Mouse (Mus musculus) monocyte, adult 2 months (primary cell): ENCODE results near the gene Tmem132c.

Source experiments
- DNase-seq, 2 experiments: peaks; one replicate each; pipeline ENCODE4 v3.0.0; 2022; ENCODE audit warnings: low spot score in 2 of 2, low read depth in 1 of 2

The Tmem132c gene

DNA sequence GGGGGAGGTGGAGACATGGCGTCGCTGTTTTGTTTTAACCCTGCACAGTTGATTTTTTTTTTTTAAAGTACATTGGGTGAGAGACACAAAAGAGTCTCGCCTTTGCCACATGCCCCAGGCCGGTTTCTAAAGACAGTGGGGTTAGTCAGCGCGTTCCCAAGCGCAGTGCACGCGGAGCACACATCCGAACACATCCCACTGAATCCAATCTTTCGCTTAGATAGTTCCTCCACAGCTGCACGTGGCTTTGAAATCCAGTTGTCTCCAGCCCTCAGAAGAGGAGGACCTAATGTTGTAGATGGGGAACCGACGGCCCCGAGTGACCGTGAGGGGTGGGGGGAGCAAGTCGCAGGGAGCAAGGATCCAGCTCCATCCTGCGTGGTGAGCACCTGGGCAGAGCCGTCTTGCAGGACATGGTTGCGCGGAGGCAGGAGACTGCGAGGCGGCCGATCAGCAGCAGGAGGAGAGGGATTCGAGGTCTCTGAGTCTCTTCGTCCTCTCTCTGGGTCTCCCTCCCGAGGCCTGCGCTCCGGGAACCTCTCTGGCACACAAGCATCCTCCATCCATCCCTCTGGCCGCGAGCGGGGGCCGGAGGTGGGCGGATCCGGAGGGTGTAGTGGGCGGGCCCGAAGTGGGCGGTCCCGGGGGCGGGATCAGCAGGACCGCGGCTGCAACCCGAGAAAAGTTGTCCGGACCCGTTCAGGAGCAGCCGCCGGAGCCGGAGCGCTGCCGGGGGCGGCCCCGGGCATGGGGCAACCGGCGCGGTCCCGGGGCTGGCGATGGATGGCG, at the start of gene Tmem132c:
TSS of gene Tmem132c (plus strand) at position 673 of the 789 bp plus-strand sequence.
- DNase-seq = no peak

DNA sequence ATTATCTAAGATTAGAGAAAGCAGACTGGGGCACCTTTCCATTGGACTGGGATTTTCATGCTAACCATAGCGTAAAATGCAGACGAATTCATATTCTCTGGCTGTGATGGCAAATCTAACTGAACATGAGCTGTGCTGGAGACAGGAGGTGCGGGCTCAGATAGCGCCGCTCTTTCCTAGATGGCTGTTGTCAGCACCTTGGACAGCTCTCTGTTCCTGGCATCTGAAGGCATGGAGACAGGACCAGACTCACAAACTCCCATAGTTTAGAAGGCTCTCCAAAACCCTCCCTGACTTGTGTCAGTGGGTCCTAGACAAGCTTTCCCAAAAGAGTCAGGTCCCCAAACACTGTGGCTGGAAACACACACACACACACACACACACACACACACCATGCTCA, 49.7 kb upstream of the Tmem132c start:
- DNase-seq = no peak

DNA sequence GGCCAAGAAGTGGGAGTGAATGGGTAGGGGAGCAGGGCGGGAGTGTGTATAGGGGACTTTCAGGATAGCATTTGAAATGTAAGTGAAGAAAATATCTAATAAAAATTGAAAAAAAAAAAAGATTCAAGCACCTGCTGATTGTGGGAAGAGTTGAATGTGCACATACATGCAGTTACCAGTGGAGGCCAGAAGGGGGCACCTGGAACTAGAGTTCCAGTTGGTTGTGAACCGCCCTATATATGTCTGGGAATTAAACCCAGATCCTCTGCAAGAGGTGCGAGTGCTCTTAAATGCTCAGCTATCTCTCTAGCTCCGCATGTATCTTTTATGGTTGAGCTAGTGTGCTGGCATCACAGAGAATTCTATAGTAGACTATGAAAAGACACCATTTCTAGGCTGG, 42.8 kb upstream of the Tmem132c start:
- DNase-seq = no peak

DNA sequence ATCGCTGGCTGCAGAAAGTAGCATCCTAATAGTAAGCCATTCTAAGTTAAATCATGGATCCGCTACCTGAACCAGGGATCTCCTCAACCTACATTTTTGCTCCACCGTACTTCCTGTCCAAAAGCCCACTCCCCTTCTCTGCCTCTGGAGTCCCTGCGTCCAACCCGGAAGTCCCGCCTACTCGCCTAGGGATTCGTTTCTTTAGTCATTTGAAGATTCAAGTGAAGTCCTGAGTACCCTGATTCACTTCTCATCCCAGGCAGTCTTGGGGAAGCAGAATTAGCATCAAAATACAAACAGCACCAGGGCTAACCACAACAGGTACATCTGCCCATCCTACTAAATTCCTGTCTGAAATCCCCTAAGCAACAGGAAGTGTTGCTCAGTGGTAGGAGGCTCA, 36.7 kb upstream of the Tmem132c start:
- no peak for DNase-seq

DNA sequence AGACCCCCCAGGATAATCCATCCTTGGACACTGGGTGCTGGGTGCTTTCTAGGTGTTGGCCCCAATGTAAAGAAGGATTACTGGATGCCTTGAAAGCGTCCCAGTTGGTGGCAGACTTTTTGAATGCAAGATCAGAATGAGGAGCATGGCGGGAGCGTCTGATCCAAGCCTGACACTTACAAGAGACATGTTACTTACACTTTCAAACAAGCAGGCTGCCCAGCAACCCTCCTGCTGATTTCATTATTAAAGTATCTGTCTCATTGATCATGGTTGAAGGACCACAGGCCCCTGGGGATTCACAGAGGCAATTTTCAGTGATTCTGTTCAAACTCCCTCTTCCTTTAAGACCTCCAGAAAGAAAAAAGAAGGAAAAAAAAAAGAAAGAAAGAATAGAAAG, 25.2 kb upstream of the Tmem132c start:
- DNase-seq = no peak

DNA sequence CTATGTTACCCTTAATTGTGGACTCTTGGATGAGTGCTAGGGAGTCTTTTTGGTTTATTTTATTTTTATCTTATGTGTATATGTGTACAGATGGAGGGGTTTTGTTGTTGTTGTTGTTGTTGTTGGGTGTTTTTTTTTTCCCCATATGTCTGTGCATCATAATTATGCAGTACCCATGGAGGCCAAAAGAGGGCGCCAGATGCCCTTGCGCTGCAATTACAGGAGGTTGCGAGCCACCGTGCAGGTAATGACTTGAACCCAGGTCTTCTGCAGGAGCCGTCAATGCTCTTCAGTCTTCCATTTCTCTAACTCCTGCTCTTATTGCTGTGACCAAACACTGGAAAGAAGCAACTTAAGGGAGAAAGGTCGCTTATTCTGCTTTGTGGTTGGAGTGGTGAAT, 23.9 kb upstream of the Tmem132c start:
- no peak for DNase-seq

DNA sequence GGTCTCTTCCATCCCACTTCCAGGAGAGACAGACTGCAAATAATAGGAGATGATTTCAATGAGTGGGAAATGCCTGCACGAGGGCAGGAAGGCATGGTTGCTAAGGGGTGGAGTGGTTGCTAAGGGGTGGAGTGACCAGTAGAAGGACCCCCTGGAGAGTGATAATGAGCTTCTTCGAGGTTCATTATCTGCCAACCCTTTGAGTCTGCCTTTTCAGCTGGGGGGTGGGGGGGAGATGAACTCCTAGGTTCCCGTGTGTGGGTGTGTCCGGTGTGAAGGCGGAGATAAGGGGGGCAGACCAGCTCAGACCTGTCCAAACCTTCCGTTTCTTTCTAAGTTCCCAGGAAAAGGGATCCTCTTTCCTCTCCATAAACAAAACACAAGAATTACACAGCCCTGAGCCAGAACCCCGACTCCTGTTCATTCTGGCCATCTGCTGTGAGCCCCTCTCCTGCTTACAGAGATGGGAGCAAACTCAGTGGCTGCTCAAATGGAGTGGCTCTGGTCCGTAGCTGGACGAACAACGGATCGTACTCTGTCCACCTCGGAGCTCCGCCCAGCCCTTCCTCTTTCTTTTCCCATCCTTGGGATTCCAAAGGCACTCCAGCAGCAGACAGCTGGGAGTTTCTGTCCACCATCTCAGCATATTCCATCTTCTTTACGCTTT, 13.5 kb upstream of the Tmem132c start:
- DNase-seq = no peak

DNA sequence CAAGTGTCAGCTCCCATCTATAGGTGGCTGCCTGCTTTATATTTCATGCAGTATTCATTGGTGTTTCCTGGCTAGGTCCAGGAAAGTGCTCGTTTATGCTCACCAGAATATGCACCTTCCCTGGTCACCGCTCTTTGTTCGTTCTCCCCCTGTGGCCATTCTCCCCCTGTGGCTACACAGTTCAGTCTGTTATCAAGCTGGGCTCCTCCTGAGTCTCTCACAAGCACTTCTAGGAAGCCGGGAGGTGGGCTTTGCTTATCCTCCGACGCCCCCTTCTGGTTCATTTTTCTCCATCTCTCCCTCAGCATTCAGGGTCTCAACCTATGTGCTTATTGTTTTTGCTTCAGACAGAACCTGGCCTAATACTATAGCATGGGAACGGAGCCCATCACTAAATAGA, 6.9 kb upstream of the Tmem132c start:
- DNase-seq = no peak

DNA sequence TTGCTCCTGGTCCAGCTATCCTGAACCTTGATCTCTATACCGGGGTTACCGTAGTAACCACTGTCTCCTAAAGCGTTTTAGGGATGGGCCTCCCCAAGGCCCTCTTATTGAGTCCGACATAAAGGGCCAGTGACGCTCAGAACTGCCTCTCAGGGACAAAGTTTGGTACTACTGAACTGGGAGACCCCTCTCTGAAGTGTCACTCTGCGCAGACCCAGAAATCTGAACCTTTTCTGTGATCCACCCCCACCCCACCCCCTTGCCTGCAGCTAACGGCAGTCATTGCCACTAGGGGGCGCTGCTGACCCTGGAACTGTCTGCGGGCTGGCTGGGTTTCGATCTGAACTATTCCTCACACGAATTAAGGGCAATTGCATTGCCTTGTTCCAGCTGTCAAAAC, 6.4 kb upstream of the Tmem132c start:
- no peak for DNase-seq

DNA sequence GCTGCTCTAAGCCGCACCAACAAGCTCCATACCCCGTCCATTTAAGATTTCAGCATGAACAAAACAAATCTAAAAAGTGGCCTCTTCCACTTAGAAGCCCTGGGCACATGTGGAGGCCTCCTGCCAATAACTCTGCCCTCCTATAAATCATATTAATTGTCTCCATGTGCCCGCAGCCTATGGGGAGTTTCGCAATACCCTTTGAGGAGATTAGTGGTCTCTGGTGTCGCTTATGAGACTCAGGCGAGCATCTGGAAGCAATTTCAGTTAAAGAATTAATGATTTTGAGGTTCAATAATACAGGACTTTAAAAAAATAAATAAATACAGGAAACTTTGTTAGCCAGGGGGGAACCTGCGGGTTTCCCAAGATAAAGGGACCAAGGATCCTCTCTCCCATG, 1.9 kb upstream of the Tmem132c start:
- DNase-seq = no peak

DNA sequence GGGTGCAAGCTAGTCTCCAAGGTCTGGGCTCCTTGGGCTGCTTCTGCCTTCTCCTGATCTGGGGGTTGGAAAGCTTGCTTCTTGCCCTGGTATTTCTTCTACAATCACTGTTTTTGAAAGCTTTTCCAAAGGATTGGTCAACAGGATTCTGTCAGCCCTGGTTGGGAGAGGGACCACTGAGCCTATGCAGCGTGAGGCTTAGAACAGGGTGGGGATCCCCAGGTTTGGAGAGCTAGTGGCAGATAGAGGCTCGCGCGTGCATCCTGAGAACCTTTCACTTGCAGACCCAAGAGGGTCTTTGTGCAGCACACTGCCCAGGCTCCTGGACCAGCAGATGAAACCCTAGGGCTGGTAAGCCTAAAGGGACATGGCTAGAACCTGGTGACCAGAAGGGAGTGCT, 962 bp upstream of the Tmem132c start:
- DNase-seq = no peak

DNA sequence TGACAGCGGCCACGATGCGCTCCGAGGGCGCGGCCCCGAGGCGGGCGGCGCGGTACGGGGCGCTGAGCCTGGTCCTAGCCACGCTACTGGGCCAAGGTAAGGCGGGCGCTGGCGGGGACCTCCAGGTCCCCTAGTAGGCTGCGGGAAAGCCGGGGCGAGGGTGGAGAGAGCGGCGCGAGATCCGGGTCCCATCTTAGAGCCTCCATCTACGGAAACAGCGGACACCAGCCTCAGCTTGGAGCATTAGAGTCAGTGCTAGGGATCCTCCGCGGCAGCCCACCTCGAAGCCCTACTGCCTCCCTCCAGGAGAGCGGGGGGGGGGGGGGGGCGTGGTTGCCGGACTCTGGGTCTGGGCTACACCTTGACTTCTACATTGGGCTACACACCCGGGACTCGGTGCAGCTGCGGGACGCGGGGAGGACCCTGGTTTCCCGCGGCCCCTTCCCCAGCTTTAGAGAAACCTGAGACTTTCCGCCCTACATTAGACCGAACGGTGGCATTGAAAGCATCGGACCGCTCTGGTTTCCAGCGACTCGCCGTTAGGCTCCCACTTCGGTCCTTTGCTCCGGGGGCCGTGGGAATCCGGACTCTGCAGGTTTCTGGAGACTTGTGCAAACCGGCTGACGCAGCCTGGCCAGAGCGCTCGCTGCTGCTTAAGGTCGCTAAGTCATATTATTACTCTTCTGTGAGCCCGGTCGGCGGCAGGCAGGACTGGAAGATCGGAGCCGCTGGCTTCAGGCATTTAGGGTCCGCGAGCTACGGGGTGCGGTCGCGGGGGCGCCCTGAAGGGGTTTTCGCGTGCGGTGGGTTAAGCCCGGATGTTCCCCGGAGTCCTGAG, 536 bp downstream of the Tmem132c start:
- DNase-seq = no peak

DNA sequence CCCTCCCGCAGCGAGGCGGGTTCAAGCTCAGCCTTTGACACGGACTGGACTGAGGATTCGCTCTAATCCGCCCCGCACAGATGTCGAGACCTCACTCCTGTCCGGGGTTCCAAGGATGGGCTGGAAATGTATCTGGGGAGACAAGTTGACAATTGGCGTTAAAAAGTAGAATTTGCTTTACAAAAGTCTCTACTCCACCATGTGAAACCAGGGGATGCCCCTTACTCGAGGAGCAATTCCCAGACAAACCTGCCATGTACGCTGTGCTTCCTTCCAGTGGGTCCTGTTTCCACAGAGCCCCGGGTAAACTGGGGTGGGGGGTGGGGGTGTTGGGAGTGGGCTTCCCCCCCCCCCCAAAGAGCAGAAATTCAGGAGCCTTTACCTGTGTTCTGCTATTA, 1.2 kb downstream of the Tmem132c start:
- DNase-seq = no peak

DNA sequence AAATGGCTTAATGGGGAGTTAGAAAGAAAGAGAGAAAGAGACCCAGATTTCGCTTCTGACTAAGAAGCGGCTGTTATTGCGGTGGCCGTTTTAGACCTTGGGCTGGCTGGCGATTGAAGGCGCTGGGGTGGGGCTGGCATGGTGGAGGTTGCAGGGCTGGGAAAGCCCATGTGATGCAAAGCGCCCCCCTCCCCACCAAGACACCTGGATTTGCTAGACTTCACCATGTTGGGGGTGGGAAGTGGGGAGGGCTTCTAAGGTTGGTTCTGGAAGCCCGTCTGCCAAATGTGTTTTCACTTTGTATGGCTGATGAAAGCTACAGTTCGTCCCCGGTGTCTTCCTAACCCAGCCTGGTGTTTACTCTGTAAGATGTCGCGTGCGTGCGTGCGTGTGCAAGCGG, 1.6 kb downstream of the Tmem132c start:
- no peak for DNase-seq

DNA sequence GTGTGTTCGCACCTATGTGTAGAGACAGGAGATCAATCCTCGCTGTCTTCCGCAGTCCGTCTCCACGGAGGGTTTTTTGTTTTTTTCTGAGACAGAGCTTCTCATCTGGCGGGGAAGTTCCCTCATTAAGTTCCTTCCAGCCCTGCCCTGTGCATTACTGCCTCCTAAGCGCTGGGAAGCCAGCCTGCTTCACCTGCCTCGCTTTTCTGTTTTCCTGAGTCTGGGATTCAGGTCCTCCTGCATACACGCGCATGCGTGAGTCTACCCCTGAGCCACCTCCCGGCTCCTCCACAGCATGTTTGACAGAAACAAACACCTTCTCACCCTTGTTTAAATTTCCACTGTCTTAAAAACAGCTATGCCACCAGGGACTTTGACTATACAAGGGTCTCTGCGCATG, 2.0 kb downstream of the Tmem132c start:
- DNase-seq = no peak

DNA sequence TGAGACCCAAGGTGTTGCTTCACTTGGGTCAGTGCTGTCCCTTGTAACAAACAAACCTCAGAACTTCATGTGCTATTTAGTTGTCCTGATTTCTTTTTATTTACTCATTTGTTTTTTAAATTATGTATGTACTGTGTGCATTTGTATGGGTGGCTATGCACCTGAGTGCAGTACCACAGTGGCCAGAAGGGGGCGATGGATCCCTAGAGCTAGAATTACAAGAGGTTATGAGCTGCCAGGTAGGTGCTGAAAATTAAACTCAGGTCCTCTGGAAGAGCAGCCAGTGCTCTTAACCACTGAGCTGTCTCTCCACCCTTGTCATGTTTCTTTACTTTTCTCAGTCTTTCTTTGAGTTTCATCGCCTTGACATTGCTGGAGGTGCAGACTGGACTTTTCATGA, 11.7 kb downstream of the Tmem132c start:
- DNase-seq = no peak

DNA sequence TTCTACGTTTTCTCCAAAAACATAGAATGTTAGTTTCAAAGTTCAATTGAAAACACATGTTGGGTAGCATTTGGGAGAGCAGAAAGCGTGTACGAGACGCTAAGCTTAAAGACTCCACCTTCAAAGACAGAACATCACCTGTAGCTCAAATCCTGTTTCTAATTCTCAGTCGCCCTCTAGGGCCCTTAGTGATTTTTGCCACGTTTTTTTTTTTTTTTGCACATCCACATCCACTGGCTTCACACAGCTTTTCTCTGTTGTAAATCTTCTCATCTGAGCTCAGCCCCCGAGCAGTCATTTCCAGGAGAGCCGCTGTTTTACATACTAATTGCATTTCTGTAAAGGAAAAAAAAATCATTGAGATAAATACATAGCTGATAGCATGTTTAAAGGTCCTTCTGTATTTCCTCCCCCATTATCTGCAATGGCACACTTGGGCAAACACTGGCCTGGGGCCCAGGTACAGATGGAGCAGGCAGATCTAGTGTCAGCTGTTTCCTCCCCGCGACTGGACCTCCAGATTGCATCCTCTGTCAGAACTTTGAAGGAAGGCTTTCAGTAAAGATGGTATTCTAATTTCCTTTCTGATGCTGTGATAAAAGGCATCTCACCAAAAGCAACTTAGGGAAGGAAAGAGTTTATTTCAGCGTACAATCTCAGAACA, 15.5 kb downstream of the Tmem132c start:
- DNase-seq = no peak

DNA sequence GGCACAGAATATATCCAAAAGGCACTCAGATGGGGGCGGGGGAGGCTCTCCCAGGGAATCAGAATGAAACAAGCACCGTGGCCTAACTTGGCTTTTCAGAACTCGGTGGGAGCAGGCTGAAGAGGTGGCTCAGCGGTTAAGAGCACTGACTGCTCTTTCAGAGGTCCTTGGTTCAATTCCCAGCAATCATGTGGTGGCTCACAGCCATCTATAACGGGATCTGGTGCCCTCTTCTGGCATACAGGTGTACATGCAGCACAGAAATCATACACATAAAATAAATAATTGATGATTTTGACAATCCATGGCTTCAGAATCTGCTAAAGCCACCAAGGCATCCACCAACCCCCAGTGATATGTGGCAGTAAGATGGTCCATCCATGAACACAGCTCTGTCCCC, 20.5 kb downstream of the Tmem132c start:
- DNase-seq = no peak

DNA sequence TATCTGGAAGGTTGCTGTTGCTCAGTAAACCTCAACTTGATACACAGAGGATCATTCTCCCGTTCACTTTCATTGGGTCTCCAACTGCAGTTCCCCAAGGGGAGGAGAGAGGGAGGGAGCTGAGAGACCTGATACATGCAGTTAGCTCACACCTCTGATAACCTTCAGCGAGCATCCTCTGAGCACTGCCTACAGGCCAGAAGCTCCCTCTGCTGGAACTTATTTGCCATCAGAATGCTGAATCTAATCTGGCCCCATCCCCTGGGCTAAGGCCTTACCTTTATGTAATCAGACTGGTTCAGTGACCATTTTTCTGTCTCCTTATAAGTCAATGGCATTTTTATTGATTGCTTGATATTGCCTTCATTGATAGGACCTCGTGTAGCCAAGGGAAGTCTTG, 29.5 kb downstream of the Tmem132c start:
- DNase-seq = no peak

DNA sequence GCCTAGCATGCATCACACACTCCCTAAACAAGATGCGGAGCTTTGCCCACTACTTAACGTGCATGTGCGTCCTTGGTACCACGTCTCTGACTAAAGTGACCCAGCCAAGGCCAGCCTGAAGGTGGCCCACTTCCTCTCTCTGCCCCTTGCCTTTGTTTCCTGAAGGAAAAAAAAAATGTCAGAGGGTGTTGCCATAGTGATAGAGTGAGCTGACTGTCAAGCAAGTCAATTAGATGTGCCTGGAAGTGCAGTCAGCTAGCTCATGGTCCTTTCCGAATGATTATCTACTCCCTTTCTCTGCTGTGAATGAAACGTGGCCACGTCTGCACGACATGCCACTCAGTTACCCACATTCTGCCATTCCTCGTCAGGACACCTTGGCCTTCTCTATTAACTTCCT, 37.9 kb downstream of the Tmem132c start:
- no peak for DNase-seq

DNA sequence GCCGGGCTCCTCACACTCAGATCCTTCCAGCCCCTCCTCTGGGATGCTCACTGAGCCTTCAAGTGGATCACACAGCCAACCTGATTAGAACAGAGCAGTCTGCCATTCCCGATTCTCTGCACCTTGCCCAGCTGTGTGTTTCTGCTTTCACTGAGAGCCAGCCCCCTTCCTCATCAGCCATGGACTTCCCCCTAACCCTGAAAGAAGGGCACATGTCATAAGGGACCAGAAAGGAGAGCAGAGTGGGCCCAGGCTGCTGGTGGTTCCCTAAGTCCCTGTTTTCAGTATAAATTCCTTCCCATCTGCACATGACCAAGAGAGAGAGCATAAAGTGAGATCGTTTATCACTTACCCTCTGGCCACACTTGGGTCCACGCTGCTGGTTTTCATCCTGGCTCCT, 39.6 kb downstream of the Tmem132c start:
- DNase-seq = no peak
